Mouse (Mus musculus): ENCODE results near the gene Plac1.
"Not testable (repeated sequence)": the region's sequence is repeated elsewhere in the genome, so short reads cannot be mapped to it uniquely, and the experiment has no call there.

Plac1 gene

GRCm38 (mm10) chrX:53240011-53240410 is at the start of gene Plac1:
Gene Plac1, minus strand, starts transcription at chrX:53240111.
- DNase-seq (ENCODE audit: low read depth), result no peak

- DNase-seq (ENCODE audit: low read depth), result peak; percentile 63
Measured at GRCm38 (mm10) chrX:53287924-53288323, 48.0 kb upstream of the Plac1 start.

- no peak for DNase-seq (ENCODE audit: low read depth)
Measured at GRCm38 (mm10) chrX:53273124-53273523, 33.2 kb upstream of the Plac1 start, which contains the start of gene Fam122c. Gene Fam122c, plus strand, starts transcription at chrX:53273424.

- not testable (repeated sequence) for DNase-seq (ENCODE audit: low read depth)
Measured at GRCm38 (mm10) chrX:53271628-53272027, 31.7 kb upstream of the Plac1 start.

- DNase-seq (ENCODE audit: low read depth), result no peak
Measured at GRCm38 (mm10) chrX:53270063-53270432, 30.1 kb upstream of the Plac1 start.

GRCm38 (mm10) chrX:53269289-53270062 is 29.6 kb upstream of the Plac1 start, which contains the start of gene Fam122b:
Gene Fam122b, minus strand, starts transcription at chrX:53269805.
- peak; percentile 96 for DNase-seq (ENCODE audit: low read depth)

- peak; percentile 78 for DNase-seq (ENCODE audit: low read depth)
Measured at GRCm38 (mm10) chrX:53268856-53269255, 28.9 kb upstream of the Plac1 start.

- DNase-seq (ENCODE audit: low read depth), result no peak
Measured at GRCm38 (mm10) chrX:53266186-53266585, 26.3 kb upstream of the Plac1 start.

GRCm38 (mm10) chrX:53255195-53255594 is 15.3 kb upstream of the Plac1 start:
- peak; percentile 54 for DNase-seq (ENCODE audit: low read depth)

GRCm38 (mm10) chrX:53237971-53238370 is 1.9 kb downstream of the Plac1 start:
- DNase-seq (ENCODE audit: low read depth), result peak; percentile 29

GRCm38 (mm10) chrX:53236404-53236803 is 3.5 kb downstream of the Plac1 start:
- no peak for DNase-seq (ENCODE audit: low read depth)

GRCm38 (mm10) chrX:53233689-53234088 is 6.2 kb downstream of the Plac1 start:
- peak; percentile 77 for DNase-seq (ENCODE audit: low read depth)

- DNase-seq (ENCODE audit: low read depth), result no peak
Measured at GRCm38 (mm10) chrX:53231965-53232364, 7.9 kb downstream of the Plac1 start.

- no peak for DNase-seq (ENCODE audit: low read depth)
Measured at GRCm38 (mm10) chrX:53224353-53224944, 15.5 kb downstream of the Plac1 start.

GRCm38 (mm10) chrX:53220855-53221254 is 19.1 kb downstream of the Plac1 start:
- DNase-seq (ENCODE audit: low read depth), result no peak

- peak; percentile 58 for DNase-seq (ENCODE audit: low read depth)
Measured at GRCm38 (mm10) chrX:53214557-53215229, 25.2 kb downstream of the Plac1 start.

- DNase-seq (ENCODE audit: low read depth), result no peak
Measured at GRCm38 (mm10) chrX:53213838-53214237, 26.1 kb downstream of the Plac1 start.

GRCm38 (mm10) chrX:53212485-53212884 is 27.4 kb downstream of the Plac1 start:
- no peak for DNase-seq (ENCODE audit: low read depth)

GRCm38 (mm10) chrX:53211756-53212483 is 28.0 kb downstream of the Plac1 start:
- DNase-seq (ENCODE audit: low read depth), result peak; percentile 96

- no peak for DNase-seq (ENCODE audit: low read depth)
Measured at GRCm38 (mm10) chrX:53209431-53209830, 30.5 kb downstream of the Plac1 start.

GRCm38 (mm10) chrX:53204690-53205311 is 35.1 kb downstream of the Plac1 start:
- peak; percentile 69 for DNase-seq (ENCODE audit: low read depth)

- no peak for DNase-seq (ENCODE audit: low read depth)
Measured at GRCm38 (mm10) chrX:53201616-53202015, 38.3 kb downstream of the Plac1 start.
